Mouse (Mus musculus) forebrain, postnatal 0 days (tissue): ENCODE measurements around the gene Luzp1. TPM values are rescaled to one million over a fixed set of nuclear protein-coding genes. Genes with fewer than 3 reads are reported as not detected.
A peak's percentile ranks its signal among the peaks of the same experiment; 100 is the strongest.

Experiments used
- ATAC-seq: fragments of 200-750 bp; cut with Nextera tagmentation; 2 replicates; pipeline ENCODE4 v1.8.0; 2017; ENCODE audit warnings: mild to moderate bottlenecking, moderate library complexity
- DNase-seq: peaks from one replicate; pipeline ENCODE4 v3.0.0-alpha.2; 2015
- H3K27ac ChIP-seq: fragments of 300-500 bp; sonication (generic); 2 replicates; pipeline ENCODE4 v1.5.1; 2014; ENCODE audit warnings: low read depth, mild to moderate bottlenecking, antibody characterized with exemption, low read length, moderate library complexity, mixed read lengths
- H3K27me3 ChIP-seq: fragments of 300-500 bp; sonication (generic); 2 replicates; pipeline ENCODE4 v1.6.1; 2014; ENCODE audit warnings: mild to moderate bottlenecking, low read length, mixed read lengths; ENCODE audit not compliant: insufficient read depth
- H3K36me3 ChIP-seq: fragments of 300-500 bp; sonication (generic); 2 replicates; pipeline ENCODE4 v1.6.1; 2014; ENCODE audit warnings: mild to moderate bottlenecking, moderate library complexity; ENCODE audit not compliant: insufficient read depth
- H3K4me1 ChIP-seq: fragments of 300-500 bp; sonication (generic); 2 replicates; pipeline ENCODE4 v1.6.1; 2014; ENCODE audit warnings: antibody characterized with exemption; ENCODE audit not compliant: insufficient read depth
- H3K4me2 ChIP-seq: fragments of 300-500 bp; sonication (generic); 2 replicates; pipeline ENCODE4 v1.6.1; 2014; ENCODE audit warnings: low read depth, mild to moderate bottlenecking, moderate library complexity
- H3K4me3 ChIP-seq: fragments of 300-500 bp; sonication (generic); 2 replicates; pipeline ENCODE4 v1.5.1; 2014; ENCODE audit warnings: low read depth, low read length, mixed read lengths
- H3K9ac ChIP-seq: fragments of 300-500 bp; sonication (generic); 2 replicates; pipeline ENCODE4 v1.6.1; 2014; ENCODE audit warnings: mild to moderate bottlenecking
- H3K9me3 ChIP-seq: fragments of 300-500 bp; sonication (generic); 2 replicates; pipeline ENCODE4 v1.6.1; 2016; ENCODE audit warnings: low read length
- CTCF ChIP-seq: sonication (generic); IDR thresholded peaks from 2 replicates; pipeline ENCODE4 v1.5.1; 2016; ENCODE audit warnings: antibody characterized with exemption, control low read depth, low read depth
- WGBS: fragments of 180-500 bp; shearing (Covaris S2); extraction: QIAGEN DNeasy Blood & Tissue Kit; methylation state at CpG from one replicate; pipeline ENCODE4 v1.1.7; 2014; 5-methylcytosine and 5-hydroxymethylcytosine counted together
- polyA plus RNA-seq: library from polyadenylated mRNA; unstranded; fragments of >200 nt; fragmentation: Nextera tagmentation; extraction: Ambion mirVana; gene quantifications from 2 replicates; pipeline ENCODE4 v1.2.1, GENCODE M21; 2015
- total RNA-seq: library from RNA; depleted of rRNA; stranded (reverse); fragments of >200 nt; gene quantifications from 2 replicates; pipeline ENCODE4 v1.2.3, GENCODE M21; 2014

Luzp1 gene
- total and polyA plus RNA-seq, 2 experiments from 2014 or later: 20.8 to 50.0 TPM

DNA sequence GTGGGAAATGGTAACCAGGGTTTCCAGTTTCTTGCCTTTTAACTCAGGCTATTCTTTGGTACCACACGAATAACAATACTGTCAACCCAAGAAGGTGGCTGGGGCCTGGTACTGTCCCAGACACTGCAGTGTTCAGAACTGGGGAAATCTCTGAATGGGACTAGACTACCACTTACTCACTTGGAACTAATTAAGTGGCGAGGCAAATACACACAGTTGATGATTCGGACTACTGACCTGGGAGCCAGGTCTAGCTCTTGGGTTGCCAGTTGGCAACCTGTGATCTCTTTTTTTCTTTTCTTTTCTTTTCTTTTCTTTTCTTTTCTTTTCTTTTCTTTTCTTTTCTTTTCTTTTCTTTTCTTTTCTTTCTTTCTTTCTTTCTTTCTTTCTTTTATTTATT, 17.3 kb upstream of the Luzp1 start:
- H3K36me3 ChIP-seq: no peaks in the 10 kb centered on the region
- H3K4me2 ChIP-seq: no peak overlapping the region
- no peaks in the 10 kb centered on the region for H3K27me3 ChIP-seq
- no peak overlapping the region for H3K9ac ChIP-seq
- WGBS: 71% methylated on average over 3 of the region's 3 CpGs
- no peak overlapping the region for H3K4me3 ChIP-seq
- ATAC-seq (no peak), DNase-seq (no peak)
- H3K9me3 ChIP-seq: no peaks in the 10 kb centered on the region
- TF ChIP-seq CTCF: no peak
- no peak overlapping the region for H3K27ac ChIP-seq
- no peaks in the 10 kb centered on the region for H3K4me1 ChIP-seq

DNA sequence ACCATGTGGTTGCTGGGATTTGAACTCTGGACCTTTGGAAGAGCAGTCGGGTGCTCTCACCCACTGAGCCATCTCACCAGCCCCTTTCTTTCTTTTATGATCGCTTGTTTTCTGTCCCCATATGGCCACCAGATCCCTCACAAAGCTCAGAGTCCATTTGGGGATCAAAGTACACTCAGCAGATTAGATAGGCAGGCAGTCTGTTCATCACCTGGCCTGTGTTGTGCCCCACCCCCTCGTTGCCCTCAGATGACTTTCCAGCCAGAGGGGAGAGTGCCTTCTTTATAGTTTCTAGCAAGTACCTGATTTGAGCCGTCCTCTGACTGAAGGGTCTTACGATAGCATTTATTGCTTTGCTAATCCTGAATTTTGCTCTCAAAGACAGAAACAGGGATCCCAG, 16.8 kb upstream of the Luzp1 start:
- H3K4me3 ChIP-seq: no peak overlapping the region
- 79% methylated on average over 5 of the region's 5 CpGs for WGBS
- no peaks in the 10 kb centered on the region for H3K27me3 ChIP-seq
- DNase-seq (no peak), ATAC-seq (no peak)
- no peaks in the 10 kb centered on the region for H3K36me3 ChIP-seq
- H3K9me3 ChIP-seq: no peaks in the 10 kb centered on the region
- no peak overlapping the region for H3K9ac ChIP-seq
- TF ChIP-seq CTCF: no peak
- no peak overlapping the region for H3K4me2 ChIP-seq
- H3K4me1 ChIP-seq: no peaks in the 10 kb centered on the region
- no peak overlapping the region for H3K27ac ChIP-seq

- no peaks in the 10 kb centered on the region for H3K27me3 ChIP-seq
- peak; percentile 55 for ATAC-seq
- peak; percentile 92 for DNase-seq
- H3K36me3 ChIP-seq: no peaks in the 10 kb centered on the region
- no peaks in the 10 kb centered on the region for H3K9me3 ChIP-seq
- no peaks in the 10 kb centered on the region for H3K4me1 ChIP-seq
- peak; percentile 97 for TF ChIP-seq CTCF
- H3K4me2 ChIP-seq: peak overlapping the region; percentile 31
- no peak overlapping the region for H3K4me3 ChIP-seq
- no peak overlapping the region for H3K9ac ChIP-seq
- 9% methylated on average over 10 of the region's 10 CpGs for WGBS
- H3K27ac ChIP-seq: no peak overlapping the region
Measured at GRCm38 (mm10) chr4:136454850-136455260, 14.7 kb upstream of the Luzp1 start.

DNA sequence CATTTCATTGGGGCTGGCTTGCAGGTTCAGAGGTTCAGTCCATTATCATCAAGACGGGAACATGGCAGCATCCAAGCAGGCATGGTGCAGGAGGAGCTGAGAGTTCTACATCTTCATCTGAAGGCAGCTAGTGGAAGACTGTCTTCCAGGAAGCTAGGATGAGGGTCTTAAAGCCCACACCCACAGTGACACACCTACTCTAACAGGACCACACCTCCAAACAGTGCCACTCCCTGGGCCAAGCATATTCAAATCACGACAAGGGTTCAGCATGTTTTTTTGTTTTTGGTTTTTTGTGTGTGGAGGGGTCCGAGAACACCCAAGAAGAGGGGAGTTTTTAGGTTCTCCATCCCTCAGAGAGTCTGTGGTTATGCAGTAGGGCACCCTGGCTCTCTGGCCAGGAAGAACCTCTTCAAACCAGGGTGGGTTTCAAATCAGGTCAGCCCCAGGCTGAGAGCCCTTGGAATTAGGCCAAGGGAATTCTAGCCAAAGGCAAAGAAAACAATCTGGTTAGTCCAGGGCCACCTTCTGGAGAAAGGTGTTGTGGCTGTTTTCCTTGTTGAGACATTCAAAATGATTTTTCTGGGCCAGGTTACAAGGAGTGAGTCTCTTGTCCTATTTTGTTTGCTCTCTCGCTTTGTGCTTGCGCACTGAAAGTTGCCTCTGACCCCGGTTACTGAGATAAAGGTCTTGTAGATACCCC, 12.9 kb upstream of the Luzp1 start:
- no peak overlapping the region for H3K27ac ChIP-seq
- no peak for ATAC-seq

DNA sequence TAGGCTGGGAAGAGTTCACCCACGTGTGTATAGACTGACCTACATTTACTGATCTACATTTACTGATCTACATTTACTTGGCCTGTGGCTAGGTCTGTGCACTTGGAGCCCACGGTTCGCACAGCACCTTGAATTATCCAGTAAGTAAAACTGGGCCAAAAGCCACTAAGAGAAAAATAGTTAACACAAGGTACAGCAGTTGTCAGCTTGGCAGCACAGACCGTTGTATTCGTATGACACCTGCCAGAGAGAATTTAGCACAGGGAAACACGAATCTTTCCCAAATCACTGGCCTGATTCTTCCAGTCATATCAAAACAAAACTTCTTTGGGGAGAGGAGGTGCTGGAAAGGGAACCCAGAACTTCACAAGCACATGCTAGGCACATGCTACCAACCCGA, 11.3 kb upstream of the Luzp1 start:
- TF ChIP-seq CTCF: no peak
- WGBS: 70% methylated on average over 7 of the region's 7 CpGs
- no peak overlapping the region for H3K27ac ChIP-seq
- ATAC-seq (no peak), DNase-seq (peak; percentile 21)
- H3K9me3 ChIP-seq: no peaks in the 10 kb centered on the region
- H3K9ac ChIP-seq: no peak overlapping the region
- H3K4me3 ChIP-seq: no peak overlapping the region
- H3K27me3 ChIP-seq: no peaks in the 10 kb centered on the region
- no peak overlapping the region for H3K4me2 ChIP-seq
- H3K4me1 ChIP-seq: peaks cover 5% of the 10 kb centered on the region; the same call in 1 of the 2 replicates
- H3K36me3 ChIP-seq: no peaks in the 10 kb centered on the region

More for the DNA sequence above, 12.9 kb upstream of the Luzp1 start:
- no peaks in the 10 kb centered on the region for H3K9me3 ChIP-seq
- no peaks in the 10 kb centered on the region for H3K27me3 ChIP-seq
- H3K36me3 ChIP-seq: no peaks in the 10 kb centered on the region
- no peak overlapping the region for H3K4me2 ChIP-seq
- no peak overlapping the region for H3K4me3 ChIP-seq
- 90% methylated on average over 6 of the region's 6 CpGs for WGBS
- no peaks in the 10 kb centered on the region for H3K4me1 ChIP-seq
- H3K9ac ChIP-seq: no peak overlapping the region
- TF ChIP-seq CTCF: no peak
- no peak for DNase-seq

DNA sequence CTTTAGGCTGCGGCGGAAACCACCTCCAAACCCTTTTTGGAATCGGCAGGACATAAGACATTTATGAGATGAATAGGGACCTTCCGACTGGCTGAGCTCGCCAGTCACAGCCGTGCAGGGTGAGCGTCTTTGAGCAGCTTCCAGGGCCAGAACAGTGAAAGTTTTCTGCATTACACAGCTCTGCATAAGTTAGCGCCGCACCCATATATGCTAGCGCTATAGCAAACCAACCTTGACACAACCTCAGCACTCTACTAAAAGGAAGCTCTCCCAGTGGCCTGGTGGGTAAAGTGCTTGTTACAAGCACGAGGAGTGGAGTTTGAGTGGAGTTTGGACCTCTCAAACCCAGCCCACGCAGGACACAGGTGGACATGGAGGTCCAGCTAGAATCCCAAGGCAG, 10.4 kb upstream of the Luzp1 start:
- DNase-seq (no peak), ATAC-seq (no peak)
- Histone ChIP-seq H3K9me3 (no peaks in the 10 kb centered on the region), H3K9ac (no peak overlapping the region), H3K27ac (no peak overlapping the region), H3K4me1 (peaks cover 5% of the 10 kb centered on the region; the same call in 1 of the 2 replicates), H3K36me3 (no peaks in the 10 kb centered on the region), H3K27me3 (peaks cover 3% of the 10 kb centered on the region; the same call in 1 of the 2 replicates), H3K4me3 (no peak overlapping the region), H3K4me2 (no peak overlapping the region)
- TF ChIP-seq CTCF: no peak
- 60% methylated on average over 12 of the region's 12 CpGs for WGBS

GRCm38 (mm10) chr4:136461206-136461605, 8.4 kb upstream of the Luzp1 start:
- Histone ChIP-seq H3K27ac (no peak overlapping the region), H3K36me3 (no peaks in the 10 kb centered on the region), H3K4me1 (peaks cover 5% of the 10 kb centered on the region; the same call in 1 of the 2 replicates), H3K27me3 (peaks cover 3% of the 10 kb centered on the region; the same call in 1 of the 2 replicates), H3K4me2 (no peak overlapping the region), H3K9ac (no peak overlapping the region), H3K4me3 (no peak overlapping the region), H3K9me3 (no peaks in the 10 kb centered on the region)
- no peak for ATAC-seq
- WGBS: 50% methylated on average over 4 of the region's 4 CpGs
- no peak for TF ChIP-seq CTCF
- no peak for DNase-seq
